Mouse (Mus musculus): ENCODE results near the gene Eefsec. TPM values are rescaled to one million over a fixed set of nuclear protein-coding genes. Genes with fewer than 3 reads are reported as not detected.

Eefsec gene
- polyA plus RNA-seq, 1 experiment from 2014 or later = 32.3 TPM

DNA sequence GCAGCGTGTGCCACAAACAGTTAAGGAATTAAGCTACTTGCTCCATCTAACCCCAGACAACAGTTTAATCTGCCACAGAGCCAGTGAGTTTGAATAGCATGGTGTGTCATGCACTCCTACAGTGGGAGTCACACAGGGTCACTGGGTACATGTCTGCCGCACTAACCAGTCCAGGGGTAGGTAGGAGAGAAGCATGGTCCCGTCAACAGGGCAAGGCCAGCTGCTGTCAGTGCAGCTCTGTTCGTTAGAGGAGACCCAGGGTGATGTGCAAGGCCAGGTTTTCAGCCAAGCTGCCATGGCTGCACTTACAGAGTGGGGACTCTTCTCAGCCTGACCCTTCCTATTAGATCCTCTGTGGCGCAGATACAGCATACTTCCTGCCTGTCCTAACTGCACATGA, 125.1 kb downstream of the Eefsec start:
- Histone ChIP-seq H3K27me3 (no peaks in the 10 kb centered on the region), H3K9me3 (no peaks in the 10 kb centered on the region), H3K9ac (no peak overlapping the region), H3K4me3 (no peak overlapping the region), H3K4me2 (no peak overlapping the region), H3K4me1 (replicated peaks) (no peaks in the 10 kb centered on the region), H3K27ac (replicated peaks) (no peak overlapping the region), H3K36me3 (no peaks in the 10 kb centered on the region)
- no peak for ATAC-seq (ENCODE audit: low read depth)
- WGBS = 83% methylated on average over 5 of the region's 5 CpGs

DNA sequence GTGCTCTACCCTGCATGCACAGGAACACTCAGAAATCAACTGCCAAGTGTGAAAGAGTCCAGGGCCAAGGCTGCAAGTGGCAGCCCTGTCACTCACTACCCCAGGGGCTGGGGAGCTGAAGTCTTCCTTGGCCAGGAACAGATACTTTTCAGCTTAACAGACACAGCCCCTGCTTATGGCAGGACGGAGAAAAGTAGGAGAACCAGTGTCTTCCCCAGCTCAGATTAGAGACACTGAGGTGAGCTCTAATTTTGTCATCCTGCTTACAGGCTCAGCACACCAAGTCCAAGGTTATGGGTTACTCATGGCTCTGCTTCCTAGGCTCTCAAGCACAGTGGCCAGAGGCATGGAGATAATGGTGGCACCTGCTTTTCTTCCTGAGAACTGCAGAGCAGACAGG, 126.6 kb downstream of the Eefsec start:
- no peak overlapping the region for H3K27ac ChIP-seq (replicated peaks)
- 85% methylated on average over 1 of the region's 1 CpGs for WGBS
- H3K4me1 ChIP-seq (replicated peaks) = peaks cover 8% of the 10 kb centered on the region
- H3K4me2 ChIP-seq = no peak overlapping the region
- H3K9ac ChIP-seq = no peak overlapping the region
- H3K9me3 ChIP-seq = no peaks in the 10 kb centered on the region
- no peak overlapping the region for H3K4me3 ChIP-seq
- H3K27me3 ChIP-seq = no peaks in the 10 kb centered on the region
- ATAC-seq (ENCODE audit: low read depth) = no peak
- H3K36me3 ChIP-seq = no peaks in the 10 kb centered on the region

DNA sequence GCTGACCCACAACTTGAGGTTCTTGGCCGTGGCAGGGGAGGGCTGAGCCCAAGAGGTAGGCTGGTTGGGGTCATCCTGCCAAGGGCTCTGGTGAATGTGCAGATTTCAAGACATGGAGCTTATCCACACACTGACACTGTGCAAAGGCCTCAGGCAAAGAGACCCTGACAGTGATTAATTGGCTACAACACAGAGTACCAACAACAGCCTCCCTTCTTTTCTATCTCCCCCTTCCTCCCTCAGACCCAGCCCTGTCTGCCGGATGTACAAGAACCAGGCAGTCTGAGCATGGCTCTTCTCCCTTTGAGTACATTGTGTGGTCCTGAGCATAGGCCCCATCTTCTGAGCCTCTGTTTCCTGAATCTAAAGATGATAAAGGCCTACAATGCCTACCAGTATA, 131.0 kb downstream of the Eefsec start:
- WGBS = 27% methylated on average over 2 of the region's 2 CpGs
- Histone ChIP-seq H3K27ac (replicated peaks) (0 out of 2 replicates have a peak overlapping the region, but pooled peaks have one; percentile 7), H3K36me3 (no peaks in the 10 kb centered on the region), H3K4me3 (no peak overlapping the region), H3K9me3 (no peaks in the 10 kb centered on the region), H3K4me1 (replicated peaks) (peaks cover 13% of the 10 kb centered on the region), H3K4me2 (no peak overlapping the region), H3K9ac (no peak overlapping the region), H3K27me3 (no peaks in the 10 kb centered on the region)
- ATAC-seq (ENCODE audit: low read depth) = peak; percentile 69

DNA sequence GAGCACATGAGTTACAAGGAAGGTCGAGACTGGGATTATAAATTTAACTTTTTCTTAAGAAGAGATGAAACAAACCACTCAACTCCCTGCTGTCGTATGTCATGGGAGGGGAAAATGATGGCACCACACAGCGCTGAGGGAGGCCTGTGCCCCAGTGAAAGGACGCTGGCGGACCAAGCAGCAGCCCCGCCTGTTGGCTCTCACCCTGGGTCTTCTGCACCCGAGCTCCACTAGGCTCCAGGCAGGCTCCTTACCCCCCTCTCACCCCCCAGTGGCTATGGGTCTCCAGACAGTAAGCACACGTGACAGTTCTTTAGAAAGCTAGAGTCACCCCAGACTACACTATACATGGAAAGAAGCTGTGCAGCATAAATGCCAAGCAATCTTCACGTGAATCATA, 132.4 kb downstream of the Eefsec start:
- Histone ChIP-seq H3K27me3 (no peaks in the 10 kb centered on the region), H3K4me3 (no peak overlapping the region), H3K4me2 (no peak overlapping the region), H3K36me3 (no peaks in the 10 kb centered on the region), H3K27ac (replicated peaks) (no peak overlapping the region), H3K9ac (no peak overlapping the region), H3K9me3 (no peaks in the 10 kb centered on the region), H3K4me1 (replicated peaks) (peaks cover 13% of the 10 kb centered on the region)
- 24% methylated on average over 9 of the region's 9 CpGs for WGBS
- no peak for ATAC-seq (ENCODE audit: low read depth)

DNA sequence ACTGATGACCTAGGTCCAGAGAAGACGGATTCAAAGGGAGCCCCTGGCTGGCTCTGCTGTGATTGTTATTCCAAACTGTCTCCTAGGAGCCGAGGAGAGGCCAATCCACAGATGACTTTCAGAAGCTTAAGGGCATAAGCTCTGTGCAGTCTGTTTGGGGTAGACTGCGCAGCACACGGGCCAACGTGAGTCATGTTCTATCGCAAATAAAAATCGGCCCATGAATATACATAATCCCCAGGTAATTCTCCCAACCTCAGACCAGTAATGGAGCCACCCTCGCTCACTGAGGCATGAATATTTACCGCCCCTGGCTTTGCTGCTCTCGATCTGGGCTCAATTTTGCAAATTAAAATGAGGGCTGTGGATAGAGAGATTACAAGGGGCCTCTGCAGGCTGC, 134.7 kb downstream of the Eefsec start:
- Histone ChIP-seq H3K9ac (no peak overlapping the region), H3K4me3 (no peak overlapping the region), H3K36me3 (no peaks in the 10 kb centered on the region), H3K4me1 (replicated peaks) (peaks cover 13% of the 10 kb centered on the region), H3K9me3 (no peaks in the 10 kb centered on the region), H3K4me2 (no peak overlapping the region), H3K27me3 (no peaks in the 10 kb centered on the region), H3K27ac (replicated peaks) (no peak overlapping the region)
- ATAC-seq (ENCODE audit: low read depth) = no peak
- WGBS = 68% methylated on average over 10 of the region's 10 CpGs

DNA sequence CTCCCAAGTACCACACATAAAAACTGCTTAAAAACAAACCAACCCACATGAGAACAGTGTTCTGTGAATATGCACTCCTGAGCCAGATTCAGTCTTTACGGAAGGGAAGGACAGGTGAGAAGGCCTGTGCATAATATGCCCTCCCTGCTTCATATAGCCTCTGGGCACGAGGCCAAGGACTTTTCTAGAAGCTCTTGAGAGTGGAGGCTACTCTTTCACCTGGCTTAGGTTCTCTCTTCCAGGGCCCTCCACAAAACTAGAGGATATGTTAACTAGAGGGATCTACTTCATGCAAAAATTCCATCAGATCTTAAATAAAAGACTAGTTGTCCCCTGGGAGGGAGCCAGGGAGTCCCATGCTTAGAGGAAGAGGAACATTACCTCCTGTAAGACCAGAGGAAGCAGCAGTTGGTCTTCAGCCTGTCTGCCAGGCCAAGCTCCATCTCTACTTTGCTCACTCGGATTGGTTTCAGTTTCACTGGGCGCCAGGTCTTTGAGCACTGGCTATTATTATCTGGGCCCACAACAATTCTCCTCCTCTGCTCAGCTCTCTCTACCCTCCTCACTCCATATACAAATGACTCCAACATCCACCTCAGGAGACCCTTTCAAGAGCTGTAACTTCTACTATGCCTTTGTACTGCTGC, 140.1 kb downstream of the Eefsec start:
- H3K4me2 ChIP-seq = no peak overlapping the region
- ATAC-seq (ENCODE audit: low read depth) = no peak
- no peaks in the 10 kb centered on the region for H3K36me3 ChIP-seq
- no peak overlapping the region for H3K9ac ChIP-seq
- H3K9me3 ChIP-seq = no peaks in the 10 kb centered on the region
- H3K27me3 ChIP-seq = no peaks in the 10 kb centered on the region
- no peaks in the 10 kb centered on the region for H3K4me1 ChIP-seq (replicated peaks)
- no peak overlapping the region for H3K27ac ChIP-seq (replicated peaks)
- WGBS = 92% methylated on average over 4 of the region's 4 CpGs
- no peak overlapping the region for H3K4me3 ChIP-seq

DNA sequence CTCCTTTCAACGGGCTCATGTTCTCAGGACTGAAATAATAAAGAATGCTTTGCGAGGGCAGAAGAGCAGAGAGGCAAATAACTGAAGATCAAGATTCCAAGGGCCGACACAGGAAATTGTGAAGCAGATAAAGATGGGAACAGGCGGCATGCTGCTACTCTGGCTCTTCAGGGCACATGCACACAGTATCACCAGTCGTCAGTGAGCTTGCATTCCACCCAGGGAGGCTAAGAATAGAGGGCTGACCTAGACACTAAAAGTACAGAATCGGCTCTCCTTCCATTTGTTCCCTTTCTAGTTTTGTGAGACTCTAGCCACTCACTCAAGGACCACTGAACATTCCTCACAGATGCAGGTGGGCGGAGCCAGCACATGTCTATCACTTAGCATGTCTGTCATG, 145.1 kb downstream of the Eefsec start:
- H3K9me3 ChIP-seq = no peaks in the 10 kb centered on the region
- 0 out of 2 replicates have a peak, but pooled peaks cover 7% of the 10 kb centered on the region for H3K36me3 ChIP-seq
- no peak overlapping the region for H3K9ac ChIP-seq
- no peak for ATAC-seq (ENCODE audit: low read depth)
- no peaks in the 10 kb centered on the region for H3K27me3 ChIP-seq
- 60% methylated on average over 7 of the region's 7 CpGs for WGBS
- H3K4me2 ChIP-seq = no peak overlapping the region
- H3K27ac ChIP-seq (replicated peaks) = no peak overlapping the region
- no peak overlapping the region for H3K4me3 ChIP-seq
- H3K4me1 ChIP-seq (replicated peaks) = no peaks in the 10 kb centered on the region

DNA sequence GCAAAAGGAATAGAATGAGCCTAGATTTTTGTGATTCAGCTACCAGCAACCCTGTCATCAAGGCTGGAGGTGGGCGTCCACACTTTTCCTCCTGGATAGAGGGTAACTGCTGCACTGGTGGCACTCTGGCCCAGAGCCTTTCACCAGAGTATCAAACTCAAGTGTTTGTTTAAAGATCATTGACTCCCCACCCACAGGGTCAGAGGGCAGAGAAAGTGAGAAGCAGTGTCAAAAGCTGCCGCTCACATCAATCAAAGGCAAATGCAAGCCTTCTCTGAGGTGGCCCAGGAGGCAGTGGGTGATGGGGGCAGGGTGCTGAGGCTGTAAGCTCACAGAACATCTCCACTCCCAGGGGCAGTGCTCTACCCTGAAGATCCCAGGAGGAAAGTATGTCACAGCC, 146.8 kb downstream of the Eefsec start:
- Histone ChIP-seq H3K9me3 (no peaks in the 10 kb centered on the region), H3K9ac (no peak overlapping the region), H3K27ac (replicated peaks) (no peak overlapping the region), H3K4me1 (replicated peaks) (no peaks in the 10 kb centered on the region), H3K36me3 (0 out of 2 replicates have a peak, but pooled peaks cover 7% of the 10 kb centered on the region), H3K4me3 (no peak overlapping the region), H3K4me2 (no peak overlapping the region), H3K27me3 (no peaks in the 10 kb centered on the region)
- no peak for ATAC-seq (ENCODE audit: low read depth)
- WGBS = 39% methylated on average over 2 of the region's 2 CpGs

DNA sequence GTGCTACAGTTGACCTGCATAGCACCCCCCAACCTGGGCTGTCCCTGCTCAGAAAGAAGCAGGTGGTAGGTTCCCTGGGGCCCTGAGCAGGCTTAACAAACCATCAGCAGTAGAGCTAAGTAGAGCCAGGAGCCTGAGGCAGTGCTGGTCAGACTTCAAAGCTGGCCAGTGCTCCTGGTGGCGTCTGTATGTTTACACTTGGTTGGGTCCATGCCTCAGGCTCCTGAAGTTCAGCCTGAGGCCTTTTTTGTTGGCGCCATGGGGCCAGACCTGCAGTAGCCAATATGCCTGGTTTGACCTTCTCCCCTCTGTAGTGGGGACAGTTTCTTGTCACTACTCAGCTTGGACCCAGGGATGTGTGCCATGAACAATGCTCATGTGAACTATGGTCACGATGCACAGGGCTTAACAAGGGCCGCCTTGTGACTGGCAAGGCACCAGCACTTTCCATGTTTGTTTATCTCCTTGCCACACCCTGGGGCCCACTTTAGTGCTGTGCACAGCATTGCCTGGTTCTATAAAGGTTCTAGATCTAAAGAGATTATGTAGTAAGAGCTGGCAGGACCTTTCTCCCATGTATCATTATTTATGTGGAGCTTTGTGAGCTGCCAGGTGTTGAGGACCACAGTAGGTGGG, 153.9 kb downstream of the Eefsec start:
- Histone ChIP-seq H3K4me1 (replicated peaks) (no peaks in the 10 kb centered on the region), H3K4me2 (no peak overlapping the region), H3K36me3 (0 out of 2 replicates have a peak, but pooled peaks cover under 1% of the 10 kb centered on the region), H3K9ac (no peak overlapping the region), H3K4me3 (no peak overlapping the region), H3K9me3 (no peaks in the 10 kb centered on the region), H3K27me3 (no peaks in the 10 kb centered on the region), H3K27ac (replicated peaks) (no peak overlapping the region)
- ATAC-seq (ENCODE audit: low read depth) = no peak
- WGBS = 86% methylated on average over 4 of the region's 4 CpGs

DNA sequence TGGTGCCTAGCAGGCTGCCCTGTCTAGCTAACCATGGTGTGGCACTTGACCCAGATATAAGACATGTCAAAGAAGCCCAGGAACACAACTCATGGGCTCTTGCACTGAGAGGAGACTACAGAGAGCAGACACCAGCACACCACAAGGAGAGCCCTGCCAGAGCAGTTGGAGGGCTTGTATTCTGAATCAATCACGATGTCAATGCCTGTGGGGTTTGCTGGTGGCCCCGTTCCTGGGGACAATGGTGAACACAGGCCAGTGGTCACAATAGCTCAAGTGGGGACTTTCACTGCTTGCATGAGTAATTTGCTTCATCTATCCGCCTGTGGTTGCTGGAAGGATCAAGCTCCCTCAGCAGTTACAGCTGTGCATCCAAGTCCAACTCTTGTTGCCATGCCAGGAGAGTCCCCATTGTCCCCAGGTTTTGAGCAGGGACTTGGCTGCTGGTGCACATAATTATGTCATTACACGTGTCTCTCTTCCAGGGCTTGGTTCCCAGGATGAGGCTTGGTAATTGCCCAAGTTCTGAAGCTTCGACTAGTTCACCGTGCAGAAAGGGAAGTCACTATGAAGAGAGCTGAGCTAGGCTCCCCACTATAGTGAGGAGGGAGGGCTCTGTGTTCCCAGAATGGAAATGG, 156.1 kb downstream of the Eefsec start:
- Histone ChIP-seq H3K27me3 (no peaks in the 10 kb centered on the region), H3K9me3 (no peaks in the 10 kb centered on the region), H3K4me1 (replicated peaks) (no peaks in the 10 kb centered on the region), H3K9ac (no peak overlapping the region), H3K4me3 (no peak overlapping the region), H3K27ac (replicated peaks) (no peak overlapping the region), H3K36me3 (no peaks in the 10 kb centered on the region), H3K4me2 (no peak overlapping the region)
- 75% methylated on average over 6 of the region's 6 CpGs for WGBS
- no peak for ATAC-seq (ENCODE audit: low read depth)

DNA sequence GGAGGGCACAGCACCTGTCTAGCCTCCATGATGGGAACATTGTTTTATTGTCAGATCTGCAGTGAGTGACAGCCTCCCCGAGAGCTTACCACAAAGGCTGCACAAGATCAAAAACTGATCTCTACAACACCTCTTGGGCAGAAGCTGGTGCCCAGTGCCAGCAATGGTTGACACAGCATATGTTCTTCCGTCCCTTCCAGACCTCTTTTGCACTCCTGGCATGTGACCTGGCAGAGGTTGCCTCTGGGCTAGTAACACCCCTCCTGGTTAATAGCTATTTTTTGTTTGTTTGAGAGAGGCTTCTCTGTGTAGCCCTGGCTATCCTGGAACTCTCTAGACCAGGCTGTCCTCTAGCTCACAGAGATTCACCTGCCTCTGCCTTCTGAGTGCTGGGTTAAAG, 168.2 kb downstream of the Eefsec start:
- no peak for ATAC-seq (ENCODE audit: low read depth)
- no peak overlapping the region for H3K4me2 ChIP-seq
- no peak overlapping the region for H3K27ac ChIP-seq (replicated peaks)
- 93% methylated on average over 2 of the region's 2 CpGs for WGBS
- H3K27me3 ChIP-seq = no peaks in the 10 kb centered on the region
- 0 out of 2 replicates have a peak, but pooled peaks cover 4% of the 10 kb centered on the region for H3K36me3 ChIP-seq
- no peaks in the 10 kb centered on the region for H3K4me1 ChIP-seq (replicated peaks)
- H3K9ac ChIP-seq = no peak overlapping the region
- no peak overlapping the region for H3K4me3 ChIP-seq
- no peaks in the 10 kb centered on the region for H3K9me3 ChIP-seq

DNA sequence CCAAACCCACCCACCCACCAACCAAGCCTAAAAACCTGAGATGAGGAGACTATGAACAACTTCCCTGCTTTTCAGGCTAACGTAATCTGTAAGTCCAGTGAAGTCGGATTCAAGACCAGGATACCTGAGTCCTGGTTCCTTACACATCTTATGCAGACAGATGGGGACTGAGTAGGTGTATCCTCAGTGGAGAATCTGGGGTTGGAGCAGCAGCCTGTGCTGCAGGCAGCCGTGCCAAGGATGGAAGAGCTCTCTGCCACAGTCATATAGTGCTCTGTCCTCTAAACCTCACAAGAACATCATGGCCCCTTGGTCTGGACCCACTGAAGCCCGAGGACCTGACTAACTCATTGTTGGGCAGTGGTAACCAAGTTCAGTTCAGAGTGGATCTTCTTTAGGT, 169.1 kb downstream of the Eefsec start:
- H3K9me3 ChIP-seq = no peaks in the 10 kb centered on the region
- no peak for ATAC-seq (ENCODE audit: low read depth)
- H3K36me3 ChIP-seq = 0 out of 2 replicates have a peak, but pooled peaks cover 4% of the 10 kb centered on the region
- H3K9ac ChIP-seq = no peak overlapping the region
- H3K4me3 ChIP-seq = no peak overlapping the region
- WGBS = 88% methylated on average over 4 of the region's 4 CpGs
- no peaks in the 10 kb centered on the region for H3K27me3 ChIP-seq
- H3K4me2 ChIP-seq = no peak overlapping the region
- no peak overlapping the region for H3K27ac ChIP-seq (replicated peaks)
- H3K4me1 ChIP-seq (replicated peaks) = no peaks in the 10 kb centered on the region

Measured in neural tube, embryonic 13.5 days (tissue).